Mouse (Mus musculus): ENCODE data around the gene Mcoln2. TPM values are rescaled to one million over a fixed set of nuclear protein-coding genes. Genes with fewer than 3 reads are reported as not detected.
"Not testable (repeated sequence)": the region's sequence is repeated elsewhere in the genome, so short reads cannot be mapped to it uniquely, and the experiment has no call there.

Mcoln2 gene
- total and polyA plus RNA-seq, 2 experiments from 2014 or later = 0.09 to 0.16 TPM

DNA sequence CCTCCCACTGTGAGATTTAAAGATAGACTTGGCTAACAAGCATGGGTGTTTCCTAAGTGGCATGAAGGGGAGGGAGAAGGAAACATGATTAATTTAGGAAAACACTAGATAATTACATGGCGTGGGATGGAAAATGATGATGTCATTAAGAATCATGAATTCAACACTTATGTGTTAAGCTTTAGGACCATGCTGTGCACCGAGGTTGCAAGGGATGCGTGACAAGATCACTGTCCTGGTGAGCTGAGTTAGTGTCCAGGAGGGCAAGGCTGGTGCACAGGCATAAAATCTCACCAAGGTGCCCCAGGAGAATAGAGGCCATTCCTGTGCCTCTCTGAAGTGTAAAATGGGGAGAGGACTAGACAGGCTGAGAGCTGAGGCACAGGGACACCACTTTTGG is 49.9 kb downstream of the Mcoln2 start:
- Histone ChIP-seq H3K4me1 (ENCODE audit: insufficient read depth, low read length) (0 out of 2 replicates have a peak, but pooled peaks cover 3% of the 10 kb centered on the region), H3K27ac (ENCODE audit: low read depth, low read length) (no peak overlapping the region), H3K27me3 (ENCODE audit: insufficient read depth, low read length) (no peaks in the 10 kb centered on the region), H3K36me3 (ENCODE audit: insufficient read depth, low read length) (no peaks in the 10 kb centered on the region), H3K4me3 (ENCODE audit: low read depth, low read length) (no peak overlapping the region), H3K9me3 (ENCODE audit: low read length) (no peaks in the 10 kb centered on the region), H3K9ac (replicated peaks; ENCODE audit: low read length, poor library complexity, severe bottlenecking) (no peak overlapping the region), H3K4me2 (ENCODE audit: low read depth, low read length, poor library complexity, severe bottlenecking) (no peak overlapping the region)
- 76% methylated on average over 3 of the region's 3 CpGs for WGBS
- DNase-seq (ENCODE audit: low spot score) (no peak), ATAC-seq (ENCODE audit: low FRiP score) (no peak)
- no peak for TF ChIP-seq CTCF (IDR thresholded peaks at IDR 0.05)

DNA sequence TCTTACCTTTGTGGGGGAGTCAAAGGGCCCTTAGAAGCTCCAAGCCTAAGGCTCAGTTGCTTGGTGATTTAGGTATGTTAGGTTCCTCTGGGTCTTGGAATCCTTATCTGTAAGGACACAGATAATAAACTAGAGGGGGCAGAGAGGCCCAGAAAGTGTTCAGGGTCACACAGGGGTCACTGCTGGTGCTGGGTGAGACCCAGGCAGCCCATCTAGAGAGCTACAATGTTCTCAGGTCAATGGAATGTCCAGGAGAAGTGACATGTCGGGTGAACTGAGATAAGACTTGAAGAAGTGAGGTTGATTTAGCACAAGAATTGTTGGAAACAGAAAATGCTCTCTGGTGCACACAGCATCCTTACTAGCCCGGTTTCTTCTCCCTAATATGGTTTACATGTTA is 54.7 kb downstream of the Mcoln2 start:
- Histone ChIP-seq H3K27ac (ENCODE audit: low read depth, low read length) (no peak overlapping the region), H3K4me1 (ENCODE audit: insufficient read depth, low read length) (no peaks in the 10 kb centered on the region), H3K4me3 (ENCODE audit: low read depth, low read length) (no peak overlapping the region), H3K9ac (replicated peaks; ENCODE audit: low read length, poor library complexity, severe bottlenecking) (no peak overlapping the region), H3K4me2 (ENCODE audit: low read depth, low read length, poor library complexity, severe bottlenecking) (no peak overlapping the region), H3K9me3 (ENCODE audit: low read length) (no peaks in the 10 kb centered on the region), H3K36me3 (ENCODE audit: insufficient read depth, low read length) (no peaks in the 10 kb centered on the region), H3K27me3 (ENCODE audit: insufficient read depth, low read length) (no peaks in the 10 kb centered on the region)
- 89% methylated on average over 2 of the region's 2 CpGs for whole genome bisulfite sequencing
- TF ChIP-seq CTCF (IDR thresholded peaks at IDR 0.05) = no peak
- no peak for DNase-seq (ENCODE audit: low spot score)
- no peak for ATAC-seq (ENCODE audit: low FRiP score)

- Histone ChIP-seq H3K27ac (ENCODE audit: low read depth, low read length) (no peak overlapping the region), H3K4me1 (ENCODE audit: insufficient read depth, low read length) (no peaks in the 10 kb centered on the region), H3K36me3 (ENCODE audit: insufficient read depth, low read length) (no peaks in the 10 kb centered on the region), H3K9ac (replicated peaks; ENCODE audit: low read length, poor library complexity, severe bottlenecking) (no peak overlapping the region), H3K27me3 (ENCODE audit: insufficient read depth, low read length) (no peaks in the 10 kb centered on the region), H3K4me2 (ENCODE audit: low read depth, low read length, poor library complexity, severe bottlenecking) (no peak overlapping the region), H3K9me3 (ENCODE audit: low read length) (no peaks in the 10 kb centered on the region), H3K4me3 (ENCODE audit: low read depth, low read length) (no peak overlapping the region)
- no peak for TF ChIP-seq CTCF (IDR thresholded peaks at IDR 0.05)
- WGBS = 77% methylated on average over 11 of the region's 11 CpGs
- DNase-seq (ENCODE audit: low spot score) (no peak), ATAC-seq (ENCODE audit: low FRiP score) (no peak)
Measured at GRCm38 (mm10) chr3:146205305-146205704, 55.7 kb downstream of the Mcoln2 start.

- 82% methylated on average over 2 of the region's 2 CpGs for WGBS
- no peak overlapping the region for H3K4me2 ChIP-seq (ENCODE audit: low read depth, low read length, poor library complexity, severe bottlenecking)
- no peaks in the 10 kb centered on the region for H3K9me3 ChIP-seq (ENCODE audit: low read length)
- no peak overlapping the region for H3K27ac ChIP-seq (ENCODE audit: low read depth, low read length)
- DNase-seq (ENCODE audit: low spot score) (no peak), ATAC-seq (ENCODE audit: low FRiP score) (no peak)
- H3K4me3 ChIP-seq (ENCODE audit: low read depth, low read length) = no peak overlapping the region
- H3K4me1 ChIP-seq (ENCODE audit: insufficient read depth, low read length) = no peaks in the 10 kb centered on the region
- no peaks in the 10 kb centered on the region for H3K27me3 ChIP-seq (ENCODE audit: insufficient read depth, low read length)
- no peak for TF ChIP-seq CTCF (IDR thresholded peaks at IDR 0.05)
- H3K36me3 ChIP-seq (ENCODE audit: insufficient read depth, low read length) = no peaks in the 10 kb centered on the region
- H3K9ac ChIP-seq (replicated peaks; ENCODE audit: low read length, poor library complexity, severe bottlenecking) = no peak overlapping the region
Measured at GRCm38 (mm10) chr3:146206635-146207034, 57.0 kb downstream of the Mcoln2 start.

- TF ChIP-seq CTCF (IDR thresholded peaks at IDR 0.05) = no peak
- H3K27me3 ChIP-seq (ENCODE audit: insufficient read depth, low read length) = no peaks in the 10 kb centered on the region
- H3K9ac ChIP-seq (replicated peaks; ENCODE audit: low read length, poor library complexity, severe bottlenecking) = no peak overlapping the region
- H3K4me2 ChIP-seq (ENCODE audit: low read depth, low read length, poor library complexity, severe bottlenecking) = no peak overlapping the region
- H3K27ac ChIP-seq (ENCODE audit: low read depth, low read length) = no peak overlapping the region
- WGBS = 82% methylated on average over 2 of the region's 2 CpGs
- H3K9me3 ChIP-seq (ENCODE audit: low read length) = no peaks in the 10 kb centered on the region
- no peak for ATAC-seq (ENCODE audit: low FRiP score)
- H3K36me3 ChIP-seq (ENCODE audit: insufficient read depth, low read length) = no peaks in the 10 kb centered on the region
- H3K4me3 ChIP-seq (ENCODE audit: low read depth, low read length) = no peak overlapping the region
- H3K4me1 ChIP-seq (ENCODE audit: insufficient read depth, low read length) = no peaks in the 10 kb centered on the region
- DNase-seq (ENCODE audit: low spot score) = no peak
Measured at GRCm38 (mm10) chr3:146207440-146207839, 57.8 kb downstream of the Mcoln2 start.

DNA sequence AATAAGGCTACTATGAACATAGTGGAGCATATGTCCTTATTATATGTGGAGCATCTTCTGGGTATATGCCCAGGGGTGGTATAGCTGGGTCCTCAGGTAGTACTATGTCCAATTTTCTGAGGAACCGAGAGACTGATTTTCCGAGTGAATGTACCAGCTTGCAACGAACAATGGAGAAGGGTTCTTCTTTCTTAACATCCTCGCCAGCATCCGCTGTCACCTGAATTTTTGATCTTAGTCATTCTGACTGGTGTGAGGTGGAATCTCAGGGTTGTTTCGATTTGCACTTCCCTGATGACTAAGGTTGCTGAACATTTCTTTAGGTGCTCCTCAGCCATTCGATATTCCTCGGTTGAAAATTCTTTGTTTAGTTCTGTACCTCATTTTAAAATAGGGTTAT is 60.1 kb downstream of the Mcoln2 start:
- not testable (repeated sequence) for H3K36me3 ChIP-seq (ENCODE audit: insufficient read depth, low read length); H3K27me3 ChIP-seq (ENCODE audit: insufficient read depth, low read length); H3K4me1 ChIP-seq (ENCODE audit: insufficient read depth, low read length); H3K4me3 ChIP-seq (ENCODE audit: low read depth, low read length); ATAC-seq (ENCODE audit: low FRiP score); H3K4me2 ChIP-seq (ENCODE audit: low read depth, low read length, poor library complexity, severe bottlenecking); H3K9me3 ChIP-seq (ENCODE audit: low read length); H3K27ac ChIP-seq (ENCODE audit: low read depth, low read length); DNase-seq (ENCODE audit: low spot score); H3K9ac ChIP-seq (replicated peaks; ENCODE audit: low read length, poor library complexity, severe bottlenecking)
- WGBS = 95% methylated on average over 8 of the region's 8 CpGs
